ENCODE assay signal across 19 mouse cellular contexts in the genomic region with DNA sequence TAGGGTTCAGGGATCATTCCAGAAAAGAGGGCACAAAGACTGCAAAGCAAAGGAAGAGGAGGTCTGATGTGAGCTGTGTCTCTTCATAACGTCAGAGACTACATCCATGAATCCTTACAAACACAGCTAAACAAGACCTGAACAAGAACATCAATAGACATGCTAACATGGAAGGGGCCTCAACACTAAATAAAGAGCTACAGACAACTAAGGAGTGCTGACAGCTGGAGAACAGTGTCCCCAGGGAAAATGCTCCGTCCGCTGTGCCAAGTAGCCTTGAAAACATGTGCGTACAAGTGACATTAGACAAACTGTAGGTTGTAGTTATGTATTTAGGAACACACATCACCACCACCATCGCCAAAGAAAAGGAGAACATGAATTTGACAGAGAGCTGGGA. TPM values are rescaled to one million over a fixed set of nuclear protein-coding genes. Genes with fewer than 3 reads are reported as not detected.
A peak's percentile ranks its signal among the peaks of the same experiment; 100 is the strongest.
DNase-seq lines count a peak whose midpoint lies in the region; ATAC-seq lines count a peak whose summit lies in the region.
"Had no signal": no experiment of that assay in that cellular context is flagged by ENCODE, and none has a peak within 500 bp of the region (broad histone marks: within the 10 kb centered on the region; RNA-seq: fewer than 3 reads in every experiment).

No protein-coding gene starts in this region.

- DNase-seq in heart, adult 18-20 months, result peak; percentile 44 to 48
- DNase-seq in kidney, postnatal 14 days, result peak; percentile 10
- no peak for DNase-seq in kidney, postnatal 36 days
- peak; percentile 46 to 62 for DNase-seq in heart, postnatal 10 days
- DNase-seq in spleen, postnatal 10 days (ENCODE audit: low spot score in 2 of 2), result no peak
- DNase-seq: adrenal gland, adult 8-10 months; cerebellum, adult 11 months; embryo, embryonic 11 days; kidney, adult 11 months; layer of hippocampus, adult 9-11 months; lung, adult 18-20 months; lung, postnatal 14 days; right cerebral cortex, postnatal 4 days had no signal

- no peak overlapping the region for H3K9ac ChIP-seq in heart, embryonic 11.5 days (ENCODE audit: low read depth, low read length)
- H3K9ac ChIP-seq in heart, embryonic 15.5 days, result no peak overlapping the region
- H3K9ac ChIP-seq: embryonic facial prominence, embryonic 15.5 days had no signal

- 62% methylated on average over 5 of the region's 5 CpGs for WGBS in heart, embryonic 11.5 days (ENCODE audit: insufficient replicate concordance)
- WGBS in heart, embryonic 15.5 days, result 35% methylated on average over 5 of the region's 5 CpGs

- peaks cover 23% of the 10 kb centered on the region for H3K4me1 ChIP-seq in heart, embryonic 11.5 days (ENCODE audit: control insufficient read depth, insufficient read depth, low read length)
- H3K4me1 ChIP-seq in heart, embryonic 15.5 days (replicated peaks), result peaks cover 25% of the 10 kb centered on the region

- H3K27ac ChIP-seq in heart, embryonic 11.5 days (ENCODE audit: low read depth, low read length), result no peak overlapping the region
- peak overlapping the region; percentile 48; the same call in 1 of the 2 replicates for H3K27ac ChIP-seq in heart, embryonic 15.5 days
- H3K27ac ChIP-seq: embryonic facial prominence, embryonic 15.5 days; stomach, postnatal 0 days had no signal

- no peak for ATAC-seq in heart, embryonic 11.5 days (replicated peaks; ENCODE audit: insufficient number of reproducible peaks, low FRiP score, low TSS enrichment)
- no peak for ATAC-seq in heart, embryonic 15.5 days (replicated peaks; ENCODE audit: insufficient number of reproducible peaks, insufficient read depth, low FRiP score, low read depth)
- ATAC-seq: forebrain, embryonic 16.5 days had no signal

- H3K4me3 ChIP-seq in heart, embryonic 11.5 days (ENCODE audit: low read depth, low read length), result no peak overlapping the region
- H3K4me3 ChIP-seq in heart, embryonic 15.5 days, result no peak overlapping the region
- H3K4me3 ChIP-seq: embryonic facial prominence, embryonic 15.5 days had no signal

- H3K9me3 ChIP-seq in heart, embryonic 11.5 days (replicated peaks; ENCODE audit: control insufficient read depth, low read length), result no peaks in the 10 kb centered on the region
- no peaks in the 10 kb centered on the region for H3K9me3 ChIP-seq in heart, embryonic 15.5 days (replicated peaks)
- H3K9me3 ChIP-seq: embryonic facial prominence, embryonic 15.5 days had no signal

- intact Hi-C loops in heart, postnatal 10 days (cut with DNase I), result no loop called here

- H3K27me3 ChIP-seq in heart, embryonic 11.5 days (ENCODE audit: control insufficient read depth, insufficient read depth, low read length), result no peaks in the 10 kb centered on the region
- no peaks in the 10 kb centered on the region for H3K27me3 ChIP-seq in heart, embryonic 15.5 days
- H3K27me3 ChIP-seq: embryonic facial prominence, embryonic 15.5 days had no signal

- no peaks in the 10 kb centered on the region for H3K36me3 ChIP-seq in heart, embryonic 11.5 days (ENCODE audit: control insufficient read depth, insufficient read depth, low read length)
- peaks cover 3% of the 10 kb centered on the region; the same call in 1 of the 2 replicates for H3K36me3 ChIP-seq in heart, embryonic 15.5 days
- H3K36me3 ChIP-seq: embryonic facial prominence, embryonic 15.5 days had no signal

- H3K4me2 ChIP-seq in heart, embryonic 11.5 days, result no peak overlapping the region
- no peak overlapping the region for H3K4me2 ChIP-seq in heart, embryonic 15.5 days
- H3K4me2 ChIP-seq: embryonic facial prominence, embryonic 15.5 days; liver, embryonic 11.5 days had no signal

RNA-seq across cellular contexts. Expression of gene Sem1, which starts 15.7 kb away (rescaled TPM):
- 100 to 1,000 TPM; 106 to 124 TPM for total RNA-seq in heart, adult 18-20 months (2021)
- polyA plus RNA-seq in heart, embryonic 11.5 days (2014; fragmentation: Nextera tagmentation; extraction: Ambion mirVana), result 213 and 221 TPM in 2 replicates
- 187 and 245 TPM in 2 replicates for polyA plus RNA-seq in heart, embryonic 15.5 days (2015; fragmentation: Nextera tagmentation; extraction: Ambion mirVana)
- total RNA-seq in heart, postnatal 10 days (2021), result 100 to 1,000 TPM; 103 to 116 TPM

Comparison
In these comparisons a context has a peak if more than half of its experiments do, and no peak if none do; other contexts are left out.
1. DNase-seq: peak in heart, adult 18-20 months (2 of 2), kidney, postnatal 14 days (single experiment) and heart, postnatal 10 days (2 of 2); none in kidney, postnatal 36 days (0 of 2) and spleen, postnatal 10 days (0 of 2).